ENCODE assay signal across 15 mouse cellular contexts in the genomic region with DNA sequence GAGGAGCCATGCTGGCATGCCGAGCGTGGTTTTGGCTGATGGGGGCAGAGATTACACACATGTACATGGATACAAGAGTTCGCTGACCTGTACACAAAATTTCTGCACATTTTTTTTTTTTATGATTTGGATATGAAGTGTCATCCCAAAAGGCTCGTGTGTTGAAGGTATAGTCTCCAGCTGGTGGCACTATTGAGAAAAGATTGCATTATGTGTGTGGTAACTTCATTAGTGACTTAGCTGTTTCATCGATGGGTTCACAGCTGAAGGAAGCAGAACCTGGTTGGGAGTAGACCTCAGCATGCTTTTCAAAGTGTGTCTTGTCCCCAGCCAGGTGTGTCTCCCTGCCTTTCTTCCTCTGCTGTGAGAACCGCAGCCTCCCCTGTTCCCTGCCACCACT. TPM values are rescaled to one million over a fixed set of nuclear protein-coding genes. Genes with fewer than 3 reads are reported as not detected.
DNase-seq lines count a peak whose midpoint lies in the region; ATAC-seq and TF ChIP-seq lines count a peak whose summit lies in the region.
"Had no signal": no experiment of that assay in that cellular context is flagged by ENCODE, and none has a peak within 500 bp of the region (broad histone marks: within the 10 kb centered on the region; RNA-seq: fewer than 3 reads in every experiment).

No protein-coding gene starts in this region.

- H3K9me3 ChIP-seq in lung, postnatal 0 days (ENCODE audit: low read length) = no peaks in the 10 kb centered on the region
- H3K9me3 ChIP-seq: forebrain, embryonic 12.5 days; liver, embryonic 15.5 days had no signal

- no peak overlapping the region for H3K9ac ChIP-seq in lung, postnatal 0 days (replicated peaks; ENCODE audit: low read depth)
- H3K9ac ChIP-seq: forebrain, embryonic 12.5 days; liver, embryonic 15.5 days had no signal

- peak; percentile 43 for TF ChIP-seq CTCF in lung, postnatal 0 days (IDR thresholded peaks at IDR 0.05)

- WGBS in lung, postnatal 0 days = 64% methylated on average over 6 of the region's 6 CpGs

- DNase-seq in frontal cortex, postnatal 36 days (ENCODE audit: low spot score in 2 of 2) = no peak
- DNase-seq in lung, postnatal 0 days (ENCODE audit: low spot score) = peak; percentile 21
- no peak for DNase-seq in lung, adult 18-20 months
- peak; percentile 14 for DNase-seq in c-Kit-positive CD71-negative TER-119-negative erythroid progenitor cells, embryonic 14.5 days (ENCODE audit: low read depth)
- peak; percentile 32 for DNase-seq in splenic B cell, adult 2 months (ENCODE audit: low read depth, low spot score)
- no peak for DNase-seq in gastrocnemius, adult 8-10 months (ENCODE audit: low spot score in 2 of 2)
- no peak for DNase-seq in right cerebral cortex, adult 18-20 months
- DNase-seq: heart, adult 18-20 months; heart, postnatal 4 days; kidney, postnatal 36 days had no signal

- no peak overlapping the region for H3K4me2 ChIP-seq in lung, postnatal 0 days (replicated peaks; ENCODE audit: low read depth, low read length)
- H3K4me2 ChIP-seq: forebrain, embryonic 12.5 days; liver, embryonic 15.5 days had no signal

- H3K27me3 ChIP-seq in lung, postnatal 0 days (replicated peaks; ENCODE audit: insufficient read depth, low read length) = no peaks in the 10 kb centered on the region
- H3K27me3 ChIP-seq in splenic B cell, adult 2 months (ENCODE audit: control insufficient read depth, insufficient read depth, low read length, poor library complexity, severe bottlenecking) = no peaks in the 10 kb centered on the region
- H3K27me3 ChIP-seq: forebrain, embryonic 12.5 days; liver, embryonic 15.5 days had no signal

- no peaks in the 10 kb centered on the region for H3K36me3 ChIP-seq in lung, postnatal 0 days (ENCODE audit: insufficient read depth, low read length)
- H3K36me3 ChIP-seq in splenic B cell, adult 2 months (ENCODE audit: control insufficient read depth, insufficient read depth, low read length, poor library complexity, severe bottlenecking) = no peaks in the 10 kb centered on the region
- H3K36me3 ChIP-seq: forebrain, embryonic 12.5 days; liver, embryonic 15.5 days had no signal

- no peak overlapping the region for H3K4me3 ChIP-seq in lung, postnatal 0 days (ENCODE audit: low read depth, low read length)
- H3K4me3 ChIP-seq: forebrain, embryonic 12.5 days; liver, embryonic 15.5 days had no signal

- H3K4me1 ChIP-seq in lung, postnatal 0 days (ENCODE audit: insufficient read depth, low read depth, low read length) = no peaks in the 10 kb centered on the region
- H3K4me1 ChIP-seq: forebrain, embryonic 12.5 days; liver, embryonic 15.5 days had no signal

- ATAC-seq in frontal cortex, adult (ENCODE audit: low TSS enrichment) = peak; percentile 56
- ATAC-seq in lung, postnatal 0 days = no peak
- ATAC-seq: midbrain, embryonic 16.5 days had no signal

- TF ChIP-seq EP300 in lung, postnatal 0 days (IDR thresholded peaks at IDR 0.05) = no peak

- no peak overlapping the region for H3K27ac ChIP-seq in lung, postnatal 0 days (ENCODE audit: low read length)
- H3K27ac ChIP-seq: forebrain, embryonic 12.5 days; liver, embryonic 15.5 days had no signal

RNA-seq across cellular contexts. Expression of a gene that starts 1.8 kb away (rescaled TPM):
- not detected in 2 replicates for polyA plus RNA-seq in lung, postnatal 0 days (2015; fragmentation: Nextera tagmentation; extraction: Ambion mirVana)
- not detected for total RNA-seq in gastrocnemius, adult 8-10 months (2022)
- total RNA-seq: heart, adult 18-20 months; heart, postnatal 4 days had no signal
- polyA plus RNA-seq: forebrain, embryonic 12.5 days; testis, adult 2 months had no signal

RNA-seq across cellular contexts. Expression of a gene that starts 41.4 kb away (rescaled TPM):
- 2.9 and 4.8 TPM in 2 replicates for polyA plus RNA-seq in lung, postnatal 0 days (2015; fragmentation: Nextera tagmentation; extraction: Ambion mirVana)
- 10 to 100 TPM in 3 of 4 experiments, 1 to 10 TPM in 1; 8.7 to 15.9 (median 12.2) TPM for total RNA-seq in gastrocnemius, adult 8-10 months (2022)
- total RNA-seq: heart, adult 18-20 months; heart, postnatal 4 days had no signal
- polyA plus RNA-seq: forebrain, embryonic 12.5 days had no signal

Comparison
In these comparisons a context has a peak if more than half of its experiments do, and no peak if none do; other contexts are left out.
1. DNase-seq: peak in lung, postnatal 0 days (single experiment), c-Kit-positive CD71-negative TER-119-negative erythroid progenitor cells, embryonic 14.5 days (single experiment) and splenic B cell, adult 2 months (single experiment); none in frontal cortex, postnatal 36 days (0 of 2), lung, adult 18-20 months (0 of 2), gastrocnemius, adult 8-10 months (0 of 2) and right cerebral cortex, adult 18-20 months (single experiment).